Mouse (Mus musculus) heart, adult 2 months (tissue): Measurements from ENCODE around the gene Atg7. TPM values are rescaled to one million over a fixed set of nuclear protein-coding genes. Genes with fewer than 3 reads are reported as not detected.

Source experiments
- DNase-seq, 2 experiments: peaks; one replicate each; pipeline ENCODE4 v3.0.0; 2021
- H3K27ac ChIP-seq: fragments of 200-600 bp; 2 replicates; pipeline ENCODE4 v1.8.1; 2022
- H3K27me3 ChIP-seq: fragments of 200-500 bp; 2 replicates; pipeline ENCODE4 v1.6.1; 2012; ENCODE audit warnings: mild to moderate bottlenecking, low read length, inconsistent platforms, mixed read lengths; ENCODE audit not compliant: control insufficient read depth, insufficient read depth
- H3K36me3 ChIP-seq: fragments of 200-500 bp; 2 replicates; pipeline ENCODE4 v1.6.1; 2012; ENCODE audit warnings: low read length, inconsistent platforms; ENCODE audit not compliant: control insufficient read depth, insufficient read depth
- H3K4me1 ChIP-seq: fragments of 200-500 bp; 2 replicates; pipeline ENCODE4 v1.6.1; 2011; ENCODE audit warnings: low read length; ENCODE audit not compliant: control insufficient read depth, insufficient read depth
- H3K4me3 ChIP-seq: fragments of 200-600 bp; 2 replicates; pipeline ENCODE4 v1.8.1; 2022
- H3K79me2 ChIP-seq: fragments of 200-500 bp; replicated peaks from 2 replicates; pipeline ENCODE4 v1.6.1; 2012; ENCODE audit warnings: mild to moderate bottlenecking, inconsistent platforms, low read length, moderate library complexity, mixed read lengths; ENCODE audit not compliant: control insufficient read depth, insufficient read depth
- H3K9ac ChIP-seq: fragments of 200-500 bp; 2 replicates; pipeline ENCODE4 v1.6.1; 2012; ENCODE audit warnings: low read depth, mild to moderate bottlenecking, control low read depth, inconsistent platforms, low read length, mixed read lengths
- CTCF ChIP-seq: fragments of 200-600 bp; IDR thresholded peaks from 2 replicates; pipeline ENCODE4 v1.8.1; 2022; ENCODE audit warnings: antibody characterized with exemption, mild to moderate bottlenecking, moderate library complexity
- EP300 ChIP-seq: fragments of 200-500 bp; IDR thresholded peaks from 2 replicates; pipeline ENCODE4 v1.6.1; 2011; ENCODE audit warnings: low read depth, low read length, control low read depth; ENCODE audit not compliant: insufficient read depth
- POLR2A ChIP-seq: fragments of 200-500 bp; IDR thresholded peaks from 2 replicates; pipeline ENCODE4 v1.6.1; 2011; ENCODE audit warnings: mild to moderate bottlenecking, low read depth, low read length, control low read depth; ENCODE audit not compliant: insufficient read depth
- WGBS: fragments of 180-500 bp; shearing (Covaris S2); methylation state at CpG from one replicate; pipeline ENCODE4 v1.1.7; 2018; 5-methylcytosine and 5-hydroxymethylcytosine counted together
- intact Hi-C: fragments of 180-260 bp; cut with DNase I; formaldehyde crosslinking; loops from one replicate; pipeline ENCODE4 v1.15.1; 2025
- polyA plus RNA-seq: library from polyadenylated mRNA; depleted of rRNA; stranded (reverse); fragments of >200 nt; gene quantifications from 2 replicates; pipeline ENCODE4 v1.2.3, GENCODE M21; 2012
- total RNA-seq, 2 experiments: library from RNA; stranded (reverse); gene quantifications; 2 replicates each; pipeline ENCODE4 v1.2.3; 2021

Atg7 gene
- total and polyA plus RNA-seq, 3 experiments = 9.9 to 11.1 (median 10.7) TPM

GRCm38 (mm10) chr6:114647011-114647410, 4.1 kb downstream of the Atg7 start:
- intact Hi-C loops = loop anchor here (10.0 kb wide), 1 partner anchor 278 kb away; no protein-coding TSS in a partner anchor
- no peak overlapping the region for H3K27ac ChIP-seq
- no peak overlapping the region for H3K9ac ChIP-seq
- no peaks in the 10 kb centered on the region for H3K27me3 ChIP-seq
- H3K4me1 ChIP-seq = no peaks in the 10 kb centered on the region
- no peaks in the 10 kb centered on the region for H3K79me2 ChIP-seq
- H3K36me3 ChIP-seq = peaks cover 2% of the 10 kb centered on the region; the same call in 1 of the 2 replicates
- WGBS = 47% methylated on average over 6 of the region's 6 CpGs
- DNase-seq = no peak
- no peak overlapping the region for H3K4me3 ChIP-seq
- TF ChIP-seq POLR2A = no peak
- TF ChIP-seq EP300 = no peak
- TF ChIP-seq CTCF = no peak

DNA sequence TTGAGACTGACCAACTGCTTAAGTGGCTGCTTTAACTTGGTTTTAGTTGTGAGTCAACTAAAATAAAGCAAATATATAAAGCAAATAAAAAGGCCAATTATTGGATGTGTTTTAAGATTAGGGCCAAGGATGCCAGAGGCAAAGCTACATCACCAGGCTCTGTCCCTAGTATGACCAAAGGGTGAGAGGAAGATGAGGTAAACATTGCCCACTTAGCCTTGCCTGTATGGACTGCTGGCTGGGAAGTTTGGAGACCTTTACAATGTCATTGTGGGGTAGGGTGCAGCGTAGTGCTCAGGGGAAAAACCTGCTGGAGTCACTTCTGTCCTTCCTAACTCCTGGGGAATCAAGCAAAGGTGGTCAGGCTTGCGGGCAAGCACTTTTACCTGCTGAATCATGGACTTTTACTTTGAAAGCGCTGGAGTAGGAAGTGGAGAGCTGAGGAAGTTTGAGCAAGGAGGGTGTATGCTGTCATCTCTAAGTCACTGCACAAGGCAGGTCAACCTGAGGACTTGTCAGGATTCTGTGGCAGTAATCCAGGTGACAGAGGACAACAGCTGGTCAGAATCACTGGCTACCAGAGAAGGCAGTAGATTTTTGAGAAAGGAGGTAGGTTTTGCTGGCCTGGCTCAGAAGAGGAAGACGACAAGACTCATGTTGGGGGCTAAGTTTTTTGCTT, 5.6 kb downstream of the Atg7 start:
- 83% methylated on average over 4 of the region's 4 CpGs for WGBS

GRCm38 (mm10) chr6:114652209-114652608, 9.3 kb downstream of the Atg7 start:
- H3K4me1 ChIP-seq = 0 out of 2 replicates have a peak, but pooled peaks cover 2% of the 10 kb centered on the region
- TF ChIP-seq EP300 = no peak
- no peak for DNase-seq
- no peak overlapping the region for H3K9ac ChIP-seq
- no peaks in the 10 kb centered on the region for H3K27me3 ChIP-seq
- no peaks in the 10 kb centered on the region for H3K79me2 ChIP-seq
- intact Hi-C loops = no loop called here
- no peak overlapping the region for H3K27ac ChIP-seq
- no peaks in the 10 kb centered on the region for H3K36me3 ChIP-seq
- no peak overlapping the region for H3K4me3 ChIP-seq
- 33% methylated on average over 3 of the region's 3 CpGs for WGBS

More for the DNA sequence above, 5.6 kb downstream of the Atg7 start:
- Histone ChIP-seq H3K4me3 (no peak overlapping the region), H3K27ac (no peak overlapping the region), H3K27me3 (no peaks in the 10 kb centered on the region), H3K79me2 (no peaks in the 10 kb centered on the region), H3K36me3 (peaks cover 2% of the 10 kb centered on the region; the same call in 1 of the 2 replicates), H3K4me1 (0 out of 2 replicates have a peak, but pooled peaks cover 2% of the 10 kb centered on the region), H3K9ac (no peak overlapping the region)
- intact Hi-C loops = loop anchor here (10.0 kb wide), 1 partner anchor 276 kb away; no protein-coding TSS in a partner anchor
- no peak for TF ChIP-seq CTCF
- TF ChIP-seq EP300 = no peak
- no peak for TF ChIP-seq POLR2A
- DNase-seq = no peak

DNA sequence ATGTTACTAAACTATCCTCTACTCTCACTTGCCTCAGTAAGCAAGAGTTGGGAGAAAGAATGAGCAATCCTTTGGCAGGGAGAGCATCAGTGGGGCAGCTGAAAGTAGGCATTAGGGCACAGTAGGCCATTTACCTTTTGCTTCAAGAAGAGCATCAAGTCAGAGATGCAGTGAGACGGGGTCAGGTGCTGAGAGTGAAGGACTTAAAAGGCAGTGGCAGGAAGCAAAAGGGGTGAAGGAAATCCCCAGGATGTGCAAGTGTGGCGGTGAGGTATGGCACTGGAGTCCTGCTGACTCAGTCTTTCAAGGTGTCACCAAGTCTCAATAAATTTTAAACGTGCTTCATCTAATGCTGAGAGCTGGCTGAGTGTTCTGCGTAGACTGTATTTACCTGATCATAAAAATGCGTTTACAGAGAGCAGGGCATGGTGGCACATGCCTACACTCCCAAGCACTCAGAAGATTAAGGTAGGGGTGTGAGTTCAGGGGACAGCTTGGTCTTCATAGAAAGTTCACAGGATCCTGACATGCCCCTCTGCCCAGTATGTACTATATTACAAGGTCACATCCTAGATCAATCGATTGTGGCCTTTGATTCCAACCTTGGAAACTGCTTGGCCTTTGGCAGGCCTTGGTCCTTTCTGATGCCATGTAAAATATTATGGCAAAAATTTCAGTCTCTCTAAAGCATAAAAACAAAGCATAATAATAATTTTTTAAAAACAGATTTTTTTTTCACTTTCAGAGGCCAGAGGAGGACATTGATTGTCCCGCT, 14.1 kb downstream of the Atg7 start:
- TF ChIP-seq CTCF (no peak), EP300 (no peak), POLR2A (no peak)
- Histone ChIP-seq H3K79me2 (no peaks in the 10 kb centered on the region), H3K27ac (no peak overlapping the region), H3K4me1 (peaks cover 5% of the 10 kb centered on the region), H3K9ac (no peak overlapping the region), H3K27me3 (no peaks in the 10 kb centered on the region), H3K36me3 (no peaks in the 10 kb centered on the region), H3K4me3 (no peak overlapping the region)
- 81% methylated on average over 7 of the region's 7 CpGs for WGBS
- intact Hi-C loops = no loop called here
- no peak for DNase-seq

- no peak for DNase-seq
- no peaks in the 10 kb centered on the region for H3K79me2 ChIP-seq
- TF ChIP-seq EP300 (no peak), POLR2A (no peak), CTCF (no peak)
- H3K27ac ChIP-seq = no peak overlapping the region
- no peaks in the 10 kb centered on the region for H3K27me3 ChIP-seq
- no peaks in the 10 kb centered on the region for H3K36me3 ChIP-seq
- peaks cover 4% of the 10 kb centered on the region for H3K4me1 ChIP-seq
- WGBS = 62% methylated on average over 4 of the region's 4 CpGs
- no peak overlapping the region for H3K4me3 ChIP-seq
- intact Hi-C loops = no loop called here
- H3K9ac ChIP-seq = no peak overlapping the region
Measured at GRCm38 (mm10) chr6:114657807-114658206, 14.9 kb downstream of the Atg7 start.
